Mouse (Mus musculus): ENCODE data around the gene Apba1. TPM values are rescaled to one million over a fixed set of nuclear protein-coding genes. Genes with fewer than 3 reads are reported as not detected.

The Apba1 gene
- 27.8 and 32.7 TPM in 2 replicates for total RNA-seq (2015)
- 26.5 and 30.9 TPM in 2 replicates for total RNA-seq (2017)

- ATAC-seq (ENCODE audit: poor library complexity, severe bottlenecking), result peak; percentile 45
Measured at GRCm38 (mm10) chr19:23758554-23759321, at the start of gene Apba1. Apba1 (plus strand) TSS chr19:23758887.

DNA sequence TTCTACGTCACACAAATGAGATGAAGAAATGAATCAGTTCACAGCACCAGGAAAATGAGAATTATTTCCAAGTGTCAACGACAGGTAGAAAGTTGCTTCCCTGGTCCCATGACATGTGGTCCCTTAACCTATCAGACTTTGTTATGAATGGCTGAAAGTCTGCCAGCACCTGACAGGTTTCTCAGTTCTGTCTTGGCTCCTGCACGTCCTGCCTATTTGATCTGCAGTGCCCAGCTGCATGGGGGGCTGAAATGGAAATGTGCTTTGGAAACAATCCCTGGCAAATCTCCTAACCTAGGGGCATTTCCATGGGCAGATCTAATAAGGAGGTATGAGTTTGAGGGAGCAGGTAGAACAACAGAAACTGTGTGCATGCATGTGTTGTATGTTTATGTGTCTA, 12.2 kb upstream of the Apba1 start:
- ATAC-seq (ENCODE audit: poor library complexity, severe bottlenecking), result no peak

DNA sequence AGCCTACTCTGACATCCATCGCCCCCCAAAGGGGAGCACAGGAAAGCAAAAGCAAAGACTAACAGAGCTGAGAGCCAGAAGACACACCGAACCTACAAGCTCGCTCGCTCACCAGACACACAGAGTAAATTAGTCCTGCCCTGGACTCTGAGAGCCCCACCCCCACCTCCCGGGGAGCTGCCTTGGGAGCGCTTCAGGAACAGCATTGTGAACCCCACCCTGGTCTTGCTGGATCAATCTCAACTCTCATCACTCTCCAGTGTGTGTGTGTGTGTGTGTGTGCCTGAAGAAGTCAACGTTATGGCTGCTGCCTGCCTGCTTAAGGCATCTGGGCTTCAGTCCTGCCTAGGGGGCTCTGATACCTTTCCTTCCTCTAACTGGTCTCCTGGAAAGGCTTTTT, 1.7 kb upstream of the Apba1 start:
- ATAC-seq (ENCODE audit: poor library complexity, severe bottlenecking), result no peak

GRCm38 (mm10) chr19:23757961-23758553, 630 bp upstream of the Apba1 start:
- ATAC-seq (ENCODE audit: poor library complexity, severe bottlenecking), result peak; percentile 78

- ATAC-seq (ENCODE audit: poor library complexity, severe bottlenecking), result peak; percentile 78
Measured at GRCm38 (mm10) chr19:23759322-23759945, 747 bp downstream of the Apba1 start.

GRCm38 (mm10) chr19:23763371-23763770, 4.7 kb downstream of the Apba1 start:
- no peak for ATAC-seq (ENCODE audit: poor library complexity, severe bottlenecking)

DNA sequence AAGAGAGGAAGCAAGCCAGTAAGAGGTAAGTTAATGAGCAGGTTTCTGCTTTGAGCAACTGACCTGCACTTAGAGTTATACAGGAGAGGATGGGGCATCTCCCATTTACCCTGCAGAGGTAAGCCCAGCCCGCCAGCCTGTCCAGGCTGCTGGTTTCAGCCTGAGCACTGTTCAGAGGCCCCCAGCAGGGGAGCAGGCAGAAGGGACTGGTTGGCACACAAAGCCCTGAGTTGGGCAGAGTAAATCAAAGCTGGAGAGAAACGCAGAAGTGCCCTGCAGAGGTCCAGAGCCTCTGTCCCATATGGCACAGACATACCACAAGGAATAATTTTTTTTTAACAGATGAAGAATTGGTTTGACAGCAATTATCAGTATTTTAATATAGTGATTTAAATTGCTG, 5.4 kb downstream of the Apba1 start:
- no peak for ATAC-seq (ENCODE audit: poor library complexity, severe bottlenecking)

GRCm38 (mm10) chr19:23768864-23769263, 10.2 kb downstream of the Apba1 start:
- ATAC-seq (ENCODE audit: poor library complexity, severe bottlenecking), result no peak

- ATAC-seq (ENCODE audit: poor library complexity, severe bottlenecking), result peak; percentile 86
Measured at GRCm38 (mm10) chr19:23770494-23771423, 12.1 kb downstream of the Apba1 start.

DNA sequence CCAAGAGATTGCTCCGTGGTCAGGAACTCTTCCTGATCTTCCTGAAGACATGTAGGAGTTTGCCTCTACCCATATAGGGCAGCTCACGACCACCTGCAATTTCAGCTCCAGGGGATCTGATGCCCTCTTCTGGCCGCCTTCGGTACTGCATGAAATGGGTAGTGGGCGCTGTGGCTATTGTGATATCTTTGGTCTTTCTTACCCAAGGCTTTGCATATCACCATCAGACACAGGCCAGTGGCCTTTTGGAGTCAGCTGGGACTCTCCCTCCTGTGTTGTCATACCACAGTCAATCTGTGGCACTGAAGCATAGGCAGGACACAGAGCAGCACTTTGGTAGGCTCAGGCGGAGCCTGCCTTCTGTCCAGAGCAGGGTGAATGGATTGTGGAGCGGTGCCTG, 13.3 kb downstream of the Apba1 start:
- ATAC-seq (ENCODE audit: poor library complexity, severe bottlenecking), result peak; percentile 56

- no peak for ATAC-seq (ENCODE audit: poor library complexity, severe bottlenecking)
Measured at GRCm38 (mm10) chr19:23775356-23775755, 16.7 kb downstream of the Apba1 start.

- ATAC-seq (ENCODE audit: poor library complexity, severe bottlenecking), result no peak
Measured at GRCm38 (mm10) chr19:23779130-23779529, 20.4 kb downstream of the Apba1 start.

DNA sequence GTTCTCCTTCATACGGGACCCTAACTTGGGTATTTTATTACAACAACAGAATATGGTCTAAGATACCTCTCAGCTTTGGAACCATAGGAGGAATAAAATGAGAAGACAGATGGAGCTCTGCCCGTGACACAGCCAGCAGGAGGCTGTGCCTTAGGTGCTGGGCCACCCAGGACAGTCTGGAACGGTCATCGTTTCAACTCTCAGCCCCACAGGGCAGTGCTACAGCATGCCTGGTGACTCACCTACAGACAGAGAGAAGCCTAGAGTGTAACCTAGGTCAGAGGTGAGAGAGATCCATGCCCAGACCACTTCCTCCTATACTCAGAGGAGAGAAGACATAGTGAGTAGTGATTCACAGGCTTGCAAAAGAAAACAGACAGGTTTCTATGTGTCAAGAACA, 21.4 kb downstream of the Apba1 start:
- no peak for ATAC-seq (ENCODE audit: poor library complexity, severe bottlenecking)

GRCm38 (mm10) chr19:23781968-23782367, 23.3 kb downstream of the Apba1 start:
- no peak for ATAC-seq (ENCODE audit: poor library complexity, severe bottlenecking)

DNA sequence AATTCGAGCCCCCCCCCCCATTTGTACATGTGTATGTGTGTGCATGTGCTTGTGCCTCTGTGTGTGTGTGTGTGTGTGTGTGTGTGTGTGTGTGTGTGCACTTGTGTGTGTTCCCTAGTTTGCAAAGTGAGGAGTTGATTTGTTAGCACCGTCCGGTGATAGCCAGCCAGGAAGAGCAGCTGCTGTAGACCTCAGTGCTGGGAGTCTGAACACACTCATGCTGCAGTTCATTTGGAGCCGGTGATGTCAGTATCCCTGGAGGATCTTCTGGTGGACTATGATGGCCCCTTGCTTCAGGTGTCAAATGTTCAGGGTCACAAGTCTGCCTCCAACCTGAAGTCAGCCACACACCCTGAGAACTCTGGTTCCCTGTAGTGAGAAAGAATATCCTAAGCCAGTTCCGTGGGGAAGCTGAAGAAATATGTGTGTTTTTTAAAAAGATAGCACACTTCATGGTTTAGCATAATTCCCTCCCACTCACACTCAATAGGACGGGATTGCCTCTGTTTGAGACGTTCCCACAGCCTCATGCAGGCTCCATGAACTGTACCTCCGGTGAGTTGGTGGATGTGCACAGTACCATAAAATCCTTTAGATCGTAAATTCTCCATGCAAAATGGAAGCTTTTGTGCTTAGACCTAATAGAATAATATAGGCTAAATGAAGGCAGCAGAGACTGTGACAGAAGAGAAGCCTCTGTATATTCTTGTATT, 29.9 kb downstream of the Apba1 start:
- ATAC-seq (ENCODE audit: poor library complexity, severe bottlenecking), result no peak

DNA sequence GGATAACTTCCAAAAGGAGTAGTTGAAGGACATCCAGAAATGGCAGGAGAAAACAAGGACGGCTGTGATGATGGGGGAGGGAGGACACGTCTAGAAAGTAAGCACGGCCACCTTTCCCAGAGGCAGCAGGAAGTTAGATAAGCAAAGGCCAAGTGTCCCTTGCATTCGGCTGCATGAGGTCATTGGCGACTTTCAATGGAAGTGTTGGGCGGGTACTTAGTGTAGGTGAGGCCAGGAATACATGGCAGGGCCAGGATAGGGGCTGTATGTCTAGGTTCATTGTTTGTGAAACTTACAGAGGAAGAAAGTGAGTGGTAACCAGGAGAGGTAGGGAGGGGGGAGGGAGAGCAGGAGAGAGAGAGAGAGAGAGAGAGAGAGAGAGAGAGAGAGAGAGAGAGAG, 33.0 kb downstream of the Apba1 start:
- ATAC-seq (ENCODE audit: poor library complexity, severe bottlenecking), result no peak

DNA sequence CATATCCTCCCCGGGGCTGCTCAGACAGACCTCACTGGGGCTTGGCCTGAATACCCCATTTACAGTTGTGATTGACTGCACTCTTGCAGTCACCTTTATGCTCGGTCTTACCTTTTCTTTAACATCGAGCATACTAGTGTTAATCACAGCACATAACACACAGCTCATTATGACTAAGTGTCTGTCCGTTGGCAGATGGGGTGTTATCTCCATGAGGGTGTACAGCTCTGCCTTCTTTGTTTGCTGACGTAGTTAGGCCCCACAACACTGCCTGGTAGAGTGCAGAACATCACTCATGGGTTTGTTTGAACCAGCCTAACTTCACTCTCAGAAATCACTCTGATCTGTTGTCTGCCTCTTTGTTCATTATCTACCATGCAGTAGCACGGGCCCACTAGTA, 33.9 kb downstream of the Apba1 start:
- ATAC-seq (ENCODE audit: poor library complexity, severe bottlenecking), result no peak

DNA sequence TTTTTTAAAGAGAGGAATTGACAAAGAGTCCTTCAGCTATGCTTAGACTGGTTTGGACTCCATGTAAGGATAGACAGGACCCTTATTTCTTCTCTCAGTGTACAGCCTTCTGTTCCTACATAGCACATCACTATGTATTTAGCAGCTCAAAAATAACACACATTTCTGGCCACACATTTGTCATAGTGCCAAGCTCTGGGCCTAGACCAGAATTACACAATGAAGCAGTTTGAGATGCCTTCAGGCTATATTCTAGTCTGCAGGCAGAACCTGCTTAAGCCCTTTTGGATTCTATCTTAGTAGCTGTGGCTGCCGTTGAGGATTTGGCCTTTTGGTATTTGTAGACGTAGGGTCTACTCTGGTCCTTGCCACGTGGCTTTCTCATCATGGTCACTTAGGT, 35.8 kb downstream of the Apba1 start:
- no peak for ATAC-seq (ENCODE audit: poor library complexity, severe bottlenecking)

DNA sequence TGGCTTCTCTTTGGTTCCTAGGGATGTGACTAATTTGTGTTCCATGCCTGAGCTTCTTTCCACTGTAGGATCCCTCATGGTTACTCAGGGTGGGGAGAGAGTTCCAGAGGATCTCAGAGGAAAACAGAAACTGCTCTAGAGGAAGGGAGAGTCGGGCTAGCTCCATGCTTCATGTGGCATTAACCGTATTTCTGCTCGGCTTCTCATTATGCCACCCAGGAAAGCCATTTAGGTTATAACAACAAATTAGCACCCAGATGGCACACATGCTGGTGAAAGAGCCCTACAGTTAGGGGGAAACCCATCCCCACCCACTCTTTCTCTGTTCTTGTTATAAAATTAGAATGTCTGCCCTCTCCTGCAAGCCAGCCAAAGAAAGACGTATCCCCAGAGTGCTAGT, 36.5 kb downstream of the Apba1 start:
- no peak for ATAC-seq (ENCODE audit: poor library complexity, severe bottlenecking)

GRCm38 (mm10) chr19:23801174-23801573, 42.5 kb downstream of the Apba1 start:
- ATAC-seq (ENCODE audit: poor library complexity, severe bottlenecking), result no peak

Data from megakaryocyte, adult 5-6 weeks (primary cell).